Comparison of ENCODE assay signal across 13 mouse cellular contexts in genomic region chr8:86652546-86652945, GRCm38 (mm10).
"Had no signal": no experiment of that assay in that cellular context is flagged by ENCODE, and none has a peak within 500 bp of the region (broad histone marks: within the 10 kb centered on the region; RNA-seq: fewer than 3 reads in every experiment).

No protein-coding gene starts in this region.

- ATAC-seq: midbrain, embryonic 13.5 days had no signal

- DNase-seq: kidney, adult 2 months; kidney, postnatal 14 days; layer of hippocampus, adult 9-11 months; layer of hippocampus, postnatal 36 days; left cerebral cortex, postnatal 4 days; lung, adult 18-20 months; thymus, adult 2 months; thymus, postnatal 25 days had no signal

- H3K4me2 ChIP-seq: kidney, embryonic 15.5 days; limb, embryonic 13.5 days; midbrain, embryonic 13.5 days; stomach, embryonic 15.5 days had no signal

- H3K4me3 ChIP-seq: kidney, embryonic 15.5 days; limb, embryonic 13.5 days; midbrain, embryonic 13.5 days; stomach, embryonic 15.5 days had no signal

- H3K27ac ChIP-seq: kidney, embryonic 15.5 days; limb, embryonic 13.5 days; liver, embryonic 14.5 days; midbrain, embryonic 13.5 days had no signal

- H3K9ac ChIP-seq: kidney, embryonic 15.5 days; limb, embryonic 13.5 days; liver, embryonic 14.5 days; midbrain, embryonic 13.5 days; stomach, embryonic 15.5 days had no signal

- H3K4me1 ChIP-seq: kidney, embryonic 15.5 days; limb, embryonic 13.5 days; midbrain, embryonic 13.5 days; stomach, embryonic 15.5 days had no signal

- H3K27me3 ChIP-seq: kidney, embryonic 15.5 days; limb, embryonic 13.5 days; midbrain, embryonic 13.5 days; stomach, embryonic 15.5 days had no signal

- H3K9me3 ChIP-seq: kidney, embryonic 15.5 days; limb, embryonic 13.5 days; midbrain, embryonic 13.5 days; stomach, embryonic 15.5 days had no signal
